Mouse (Mus musculus): ENCODE data around the gene Olfr801.

Gene Olfr801

DNA sequence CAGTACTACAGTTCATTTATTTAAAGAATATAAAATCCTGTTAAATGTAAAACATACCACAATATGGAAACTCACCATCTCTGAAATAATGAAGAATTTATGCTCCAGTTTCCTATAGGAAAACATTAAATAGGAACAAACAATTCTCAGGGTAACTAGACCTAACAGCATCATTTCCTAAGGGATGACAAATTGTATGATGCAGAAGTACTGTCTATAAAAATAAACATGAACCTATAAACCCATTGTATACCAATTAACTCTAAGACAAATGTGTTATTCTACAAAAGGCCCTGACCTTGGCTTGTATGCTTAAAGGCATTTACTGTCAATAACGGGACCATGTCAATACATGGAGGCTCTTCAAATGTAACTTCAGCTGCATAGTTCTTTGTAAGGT lies at the start of gene Olfr801:
TSS of gene Olfr801 (minus strand) at position 101 of the 400 bp plus-strand sequence.
- DNase-seq: no peak

DNA sequence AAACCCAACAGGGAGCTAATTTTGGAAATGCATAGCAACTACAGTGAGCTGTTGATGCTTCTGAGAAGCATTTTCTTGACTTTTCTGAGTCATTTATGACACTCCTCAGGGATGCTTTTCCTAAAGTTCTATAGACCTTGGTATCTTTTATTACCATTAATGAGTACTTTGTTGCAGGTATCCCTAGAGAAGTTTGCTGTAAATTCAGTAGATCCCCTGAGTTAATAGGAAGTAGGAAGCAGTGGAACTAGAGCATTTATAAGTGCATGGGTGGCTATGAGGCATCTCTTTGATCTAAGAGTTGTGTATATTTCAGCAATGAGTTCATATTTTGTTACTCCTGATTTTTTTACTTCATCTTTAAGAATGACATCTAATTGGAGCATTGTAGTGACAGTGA lies 29.2 kb upstream of the Olfr801 start, which contains the start of gene Olfr804:
TSS of gene Olfr804 (plus strand) at position 301 of the 400 bp plus-strand sequence.
- DNase-seq: no peak

DNA sequence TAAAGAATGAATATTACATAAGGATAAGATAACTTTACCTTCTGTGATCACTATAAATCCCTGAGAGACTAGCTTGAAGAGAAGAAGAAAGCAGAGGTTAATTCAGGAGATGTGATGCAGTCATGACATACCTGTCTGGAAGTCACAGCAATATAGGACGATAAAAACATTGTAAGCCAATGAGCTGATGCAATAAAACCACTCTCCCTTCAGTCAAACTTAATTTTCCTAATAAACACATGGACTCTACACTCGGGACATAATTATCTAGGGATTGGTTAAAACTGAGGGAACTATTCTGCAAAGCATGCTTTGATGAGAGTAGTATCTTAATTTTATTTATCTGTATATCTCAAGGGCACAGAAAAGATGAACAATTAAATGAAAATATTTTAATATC lies 20.5 kb upstream of the Olfr801 start, which contains the start of gene Olfr803:
TSS of gene Olfr803 (minus strand) at position 101 of the 400 bp plus-strand sequence.
- no peak for DNase-seq

DNA sequence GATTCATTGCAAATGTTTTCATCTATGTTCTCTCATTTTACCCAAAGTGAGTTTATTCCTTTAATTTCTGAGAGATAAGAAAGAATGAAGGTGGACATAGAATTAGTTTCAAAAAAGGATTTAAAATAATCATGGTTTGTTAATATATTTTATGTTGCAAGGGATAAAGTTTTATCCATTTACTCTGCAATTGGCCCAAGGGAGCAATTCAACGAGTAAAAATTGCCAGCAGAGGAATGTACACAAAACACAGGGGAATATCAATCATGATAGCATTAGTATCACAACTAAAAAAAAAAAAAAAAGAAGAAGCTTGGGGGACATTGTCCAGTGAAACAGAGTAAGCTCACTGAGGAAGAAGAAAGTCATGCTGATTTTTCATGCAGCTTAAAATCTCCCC lies 14.4 kb upstream of the Olfr801 start, which contains the start of gene Olfr802:
TSS of gene Olfr802 (minus strand) at position 101 of the 400 bp plus-strand sequence.
- no peak for DNase-seq

DNA sequence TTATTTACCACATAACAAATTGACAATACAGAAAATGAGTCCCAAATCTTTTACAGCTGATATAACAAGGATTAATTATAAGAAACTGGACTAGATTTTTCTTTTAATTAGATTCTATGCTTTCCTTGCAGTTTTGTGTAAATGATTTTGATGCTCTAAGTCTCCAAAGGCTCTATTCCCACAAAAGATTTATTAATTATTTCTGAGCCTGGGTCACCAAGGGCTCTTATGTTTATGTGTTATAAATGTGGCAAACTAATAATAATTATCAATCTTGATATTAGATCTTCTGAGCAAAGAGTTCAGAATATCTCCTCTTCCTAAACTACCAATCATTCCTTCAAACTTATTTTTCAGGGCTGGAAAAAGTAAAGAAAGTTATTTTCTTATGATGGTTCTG lies 16.3 kb downstream of the Olfr801 start, which contains the start of gene Olfr800:
TSS of gene Olfr800 (plus strand) at position 301 of the 400 bp plus-strand sequence.
- no peak for DNase-seq

DNA sequence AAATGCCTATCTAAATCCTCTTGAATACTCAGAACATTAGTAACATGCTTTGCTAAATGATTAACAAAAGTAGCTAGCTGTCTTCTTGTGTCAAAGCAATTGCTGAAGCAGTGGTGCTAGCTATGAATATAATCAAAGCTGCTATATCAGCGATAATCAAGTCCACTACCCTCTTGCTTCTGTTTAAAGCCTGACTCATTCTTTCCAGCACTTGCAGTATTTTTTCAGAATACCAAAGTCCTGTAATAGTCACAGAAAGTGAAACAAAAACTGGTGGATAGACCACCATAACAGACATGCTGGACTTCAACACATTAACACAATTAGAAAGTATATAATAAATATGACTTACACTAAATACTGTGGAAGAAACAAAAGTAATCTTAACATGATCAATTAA lies 21.9 kb downstream of the Olfr801 start:
- DNase-seq: no peak

DNA sequence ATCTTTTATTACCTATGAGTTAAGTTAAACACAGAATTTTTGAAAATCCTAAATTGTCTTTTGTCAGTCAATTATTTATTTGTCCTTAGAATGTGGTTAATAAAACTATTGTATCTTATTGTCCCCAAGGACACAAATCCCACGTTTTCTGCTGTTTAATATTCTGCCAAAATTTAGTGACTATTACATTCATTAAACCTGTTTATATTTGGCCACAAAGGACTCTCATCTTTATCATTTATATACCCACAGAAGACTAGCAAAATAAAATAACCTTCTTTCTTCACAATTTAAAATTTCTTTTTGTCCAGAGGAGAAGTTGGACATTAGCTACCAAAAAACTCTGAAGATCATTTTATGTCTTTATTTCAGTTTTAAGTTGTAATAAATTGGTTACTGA lies 36.5 kb downstream of the Olfr801 start, which contains the start of gene Olfr799:
TSS of gene Olfr799 (plus strand) at position 301 of the 400 bp plus-strand sequence.
- DNase-seq: no peak

DNA sequence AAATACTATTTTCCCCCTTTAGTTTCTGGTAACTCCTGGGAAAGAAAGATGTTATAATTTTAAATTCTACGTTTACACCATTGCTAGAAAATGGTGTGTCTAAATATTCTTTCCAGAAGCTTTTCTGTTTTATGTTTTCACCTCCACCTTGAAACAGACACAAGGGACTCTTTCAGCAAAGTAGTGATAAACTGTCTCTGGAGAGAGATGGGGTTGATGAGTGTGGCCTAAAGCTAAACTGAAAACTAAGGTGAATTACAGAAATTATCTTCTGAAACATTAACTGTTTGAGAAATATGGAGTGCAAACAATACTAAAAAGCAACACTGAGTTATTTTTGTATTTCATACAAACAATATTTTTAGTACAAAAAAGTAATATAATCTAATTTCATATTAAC lies 45.8 kb downstream of the Olfr801 start, which contains the start of gene Olfr798:
TSS of gene Olfr798 (minus strand) at position 101 of the 400 bp plus-strand sequence.
- no peak for DNase-seq

DNA sequence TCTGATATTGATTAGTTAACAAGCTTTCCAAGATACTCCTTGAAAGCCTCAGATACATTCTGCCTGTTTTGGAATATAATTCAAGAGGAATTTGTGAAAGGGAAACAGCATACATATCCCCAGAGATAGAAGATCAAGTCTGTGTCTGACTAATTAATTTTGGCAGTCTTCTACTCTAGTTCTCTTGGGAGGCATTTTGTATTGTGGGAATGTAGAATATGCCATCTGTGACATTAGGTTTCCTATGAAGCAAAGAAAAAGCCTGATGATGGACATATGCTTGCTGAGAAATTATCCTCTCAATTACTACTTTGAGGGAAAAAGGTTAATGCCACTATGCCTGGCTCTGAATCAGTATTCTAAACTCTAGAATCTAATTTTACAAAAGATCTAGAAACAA lies 50.4 kb downstream of the Olfr801 start:
- no peak for DNase-seq

DNA sequence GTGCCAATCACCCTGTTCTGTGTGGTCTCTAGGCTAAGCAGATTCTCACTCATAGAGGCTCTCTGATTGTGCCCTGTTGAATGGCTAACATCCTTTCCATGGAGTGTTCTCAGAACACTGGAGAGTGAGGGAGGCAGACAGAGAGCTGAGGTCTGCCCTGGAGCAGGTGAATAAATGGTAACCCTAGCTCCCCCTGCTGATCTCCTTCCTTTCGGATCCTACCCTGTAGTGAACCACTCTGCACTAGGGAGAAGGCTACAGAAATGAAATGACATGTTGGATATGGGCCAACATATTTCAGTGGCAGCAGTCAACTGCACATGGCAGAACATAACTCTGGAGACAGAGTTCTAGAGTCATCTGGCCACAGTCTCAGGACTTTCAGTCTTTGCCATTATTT lies 51.9 kb downstream of the Olfr801 start:
- DNase-seq: no peak
